ENCODE assay signal across 16 mouse cellular contexts in the genomic region with DNA sequence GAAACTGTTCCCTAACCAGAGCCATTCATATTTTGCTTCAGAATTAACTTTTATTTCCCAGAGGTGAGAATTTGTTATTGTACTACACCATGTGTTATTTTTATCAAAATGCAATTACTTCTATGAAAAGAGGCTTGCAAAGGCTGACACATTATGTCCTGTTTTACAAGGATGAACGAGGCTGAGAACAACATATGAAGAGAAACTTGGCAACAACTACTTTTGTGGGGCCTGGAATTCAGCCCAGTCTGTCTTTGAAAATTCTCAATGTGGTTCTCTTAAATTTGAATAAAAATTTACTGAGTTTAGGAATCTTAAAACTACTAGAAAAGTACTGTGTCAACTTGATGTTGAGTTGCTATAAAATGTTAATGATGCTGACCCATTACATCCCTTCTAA.
DNase-seq lines count a peak whose midpoint lies in the region; ATAC-seq and TF ChIP-seq lines count a peak whose summit lies in the region.
"Had no signal": no experiment of that assay in that cellular context is flagged by ENCODE, and none has a peak within 500 bp of the region (broad histone marks: within the 10 kb centered on the region; RNA-seq: fewer than 3 reads in every experiment).

No protein-coding gene starts in this region.

- no peak overlapping the region for H3K4me2 ChIP-seq in kidney, embryonic 14.5 days (replicated peaks; ENCODE audit: low read depth, low read length)
- H3K4me2 ChIP-seq: heart, embryonic 12.5 days had no signal

- TF ChIP-seq CTCF in thymus, adult 2 months (IDR thresholded peaks at IDR 0.05; ENCODE audit: borderline replicate concordance, control insufficient read depth, extremely low read depth, insufficient read depth, low read length, poor library complexity), result no peak

- no peak for TF ChIP-seq POLR2A in thymus, adult 2 months (IDR thresholded peaks at IDR 0.05; ENCODE audit: control insufficient read depth, extremely low read depth, insufficient read depth, low read length, poor library complexity)

- no peaks in the 10 kb centered on the region for H3K9me3 ChIP-seq in kidney, embryonic 14.5 days (ENCODE audit: control insufficient read depth, low read length)
- H3K9me3 ChIP-seq: heart, embryonic 12.5 days; hindbrain, embryonic 10.5 days had no signal

- peak; percentile 32 to 36 for DNase-seq in kidney, postnatal 4 days
- DNase-seq in frontal cortex, postnatal 14 days (ENCODE audit: low spot score in 2 of 2), result peak; percentile 4 to 15
- peak; percentile 2 for DNase-seq in layer of hippocampus, adult 9-10 months (ENCODE audit: low spot score)
- DNase-seq in right cerebral cortex, postnatal 14 days, result peak; percentile 12
- DNase-seq in adrenal gland, adult (ENCODE audit: inconsistent age in 2 of 2, low spot score in 1 of 2), result no peak
- no peak for DNase-seq in thymus, adult 2 months
- DNase-seq: adrenal gland, postnatal 10 days; cerebellum, adult 11-12 months; embryo, embryonic 11 days; gastrocnemius, postnatal 25 days; lung, postnatal 4 days had no signal

- ATAC-seq in kidney, embryonic 14.5 days (ENCODE audit: low FRiP score, low TSS enrichment), result no peak
- ATAC-seq: intestine, embryonic 16.5 days had no signal

- no peak overlapping the region for H3K9ac ChIP-seq in kidney, embryonic 14.5 days (ENCODE audit: low read depth, low read length)
- H3K9ac ChIP-seq: heart, embryonic 12.5 days; liver, embryonic 14.5 days had no signal

- H3K4me1 ChIP-seq in kidney, embryonic 14.5 days (ENCODE audit: control insufficient read depth, insufficient read depth, low read length), result no peaks in the 10 kb centered on the region
- H3K4me1 ChIP-seq in thymus, adult 2 months (replicated peaks; ENCODE audit: control insufficient read depth, insufficient read depth, low read length), result no peaks in the 10 kb centered on the region
- H3K4me1 ChIP-seq: heart, embryonic 12.5 days; hindbrain, embryonic 10.5 days had no signal

- H3K27ac ChIP-seq in kidney, embryonic 14.5 days (ENCODE audit: low read depth, low read length), result no peak overlapping the region
- H3K27ac ChIP-seq in thymus, adult 2 months (ENCODE audit: control insufficient read depth, insufficient read depth, low read length), result no peak overlapping the region
- H3K27ac ChIP-seq: hindbrain, embryonic 10.5 days; liver, embryonic 14.5 days had no signal

- WGBS in kidney, embryonic 14.5 days, result 45% methylated on average over 1 of the region's 1 CpGs
- 63% methylated on average over 1 of the region's 1 CpGs for WGBS in thymus, adult 2 months

- no peaks in the 10 kb centered on the region for H3K27me3 ChIP-seq in kidney, embryonic 14.5 days (ENCODE audit: control insufficient read depth, insufficient read depth, low read length)
- H3K27me3 ChIP-seq in thymus, adult 2 months (ENCODE audit: control insufficient read depth, insufficient read depth, low read length), result no peaks in the 10 kb centered on the region
- H3K27me3 ChIP-seq: heart, embryonic 12.5 days had no signal

- no peak overlapping the region for H3K4me3 ChIP-seq in kidney, embryonic 14.5 days (ENCODE audit: low read length)
- no peak overlapping the region for H3K4me3 ChIP-seq in thymus, adult 2 months (ENCODE audit: control insufficient read depth, insufficient read depth, low read length)
- H3K4me3 ChIP-seq: heart, embryonic 12.5 days; hindbrain, embryonic 10.5 days had no signal

- H3K36me3 ChIP-seq in kidney, embryonic 14.5 days (ENCODE audit: control insufficient read depth, insufficient read depth, low read length), result no peaks in the 10 kb centered on the region
- no peaks in the 10 kb centered on the region for H3K36me3 ChIP-seq in thymus, adult 2 months (ENCODE audit: control insufficient read depth, insufficient read depth, low read length)
- H3K36me3 ChIP-seq: heart, embryonic 12.5 days; hindbrain, embryonic 10.5 days had no signal

Comparison
In these comparisons a context has a peak if more than half of its experiments do, and no peak if none do; other contexts are left out.
1. DNase-seq: peak in kidney, postnatal 4 days (2 of 2), frontal cortex, postnatal 14 days (2 of 2), layer of hippocampus, adult 9-10 months (single experiment) and right cerebral cortex, postnatal 14 days (single experiment); none in adrenal gland, adult (0 of 2) and thymus, adult 2 months (single experiment).